Mouse (Mus musculus): ENCODE data around the gene Vps37d. TPM values are rescaled to one million over a fixed set of nuclear protein-coding genes. Genes with fewer than 3 reads are reported as not detected.

The Vps37d gene
- 1 to 10 TPM in 1 of 2 experiments, under 1 TPM in 1; 0.95 to 1.6 TPM for total RNA-seq (2021)

DNA sequence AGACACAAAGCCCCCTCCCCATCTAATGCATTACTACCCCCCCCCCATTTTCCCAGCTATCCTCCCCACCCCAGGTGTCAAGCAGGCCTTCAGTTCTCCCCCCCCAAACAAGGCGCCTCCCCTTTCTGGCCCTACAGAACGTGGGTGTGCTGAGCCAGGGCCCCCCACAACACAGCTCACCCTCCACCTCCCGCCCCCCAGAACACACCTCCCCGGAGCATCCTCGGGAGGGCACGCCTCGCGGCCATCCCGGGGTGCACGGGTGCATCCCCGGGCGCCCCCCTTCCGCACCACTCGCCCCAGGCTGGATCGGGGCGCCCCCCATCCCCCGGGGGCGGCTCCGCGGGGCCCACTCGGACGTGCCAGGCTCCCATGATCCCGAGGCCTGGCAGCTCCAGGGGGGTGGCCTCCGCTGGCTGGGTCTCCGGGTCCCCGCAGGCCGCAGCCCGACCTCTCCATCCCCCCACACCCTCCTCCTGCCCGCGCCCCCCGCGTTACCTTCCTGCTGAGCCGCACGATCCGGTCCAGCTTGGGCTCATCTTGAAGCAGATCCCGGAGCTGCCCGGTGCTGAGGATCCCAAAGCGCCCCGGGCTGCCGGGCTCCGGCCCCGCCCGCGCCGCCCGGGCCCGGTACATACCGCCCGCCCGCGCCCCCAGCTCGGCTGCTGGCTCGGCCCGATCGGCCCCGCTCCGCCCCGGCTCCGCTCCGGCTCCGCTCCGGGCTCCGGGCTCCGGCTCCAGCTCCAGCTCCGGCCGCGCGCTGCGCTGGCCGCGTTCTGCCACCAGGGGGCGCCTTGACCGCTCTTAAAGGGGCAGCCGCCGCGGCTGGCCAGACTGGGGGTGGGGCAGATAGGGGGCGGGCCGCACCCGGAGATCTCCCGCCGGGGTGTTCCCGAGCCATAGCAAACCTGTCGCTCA lies at the start of gene Vps37d:
Gene Vps37d (minus strand): TSS at position 703 of the 918 bp plus-strand sequence.
- intact Hi-C loops (cut with DNase I), result loop anchor here (2.0 kb wide), 1 partner anchor 67 kb away; no protein-coding TSS in a partner anchor

DNA sequence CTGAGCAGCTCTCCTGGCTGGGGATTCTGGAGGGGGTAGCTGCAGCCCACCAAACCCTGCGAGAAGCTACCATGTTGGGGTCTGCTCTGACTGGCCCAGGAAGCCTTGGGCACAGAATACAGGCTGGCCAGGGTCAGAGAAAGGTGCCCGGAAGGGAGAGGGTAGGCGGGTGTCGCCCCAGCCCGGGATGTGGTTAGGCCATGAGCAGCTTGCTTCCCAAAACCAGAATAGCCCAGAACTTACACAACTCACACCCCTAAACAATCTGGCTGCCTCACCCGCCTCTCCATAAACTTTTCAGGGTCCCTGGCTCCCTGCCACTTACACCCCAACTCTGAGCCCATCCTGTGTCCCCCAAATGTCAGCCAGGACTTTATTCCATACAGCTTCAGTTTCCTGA lies 49.6 kb upstream of the Vps37d start:
- intact Hi-C loops (cut with DNase I), result no loop called here

More for the DNA sequence above, at the start of gene Vps37d:
- peak; percentile 97 to 98 for DNase-seq

DNA sequence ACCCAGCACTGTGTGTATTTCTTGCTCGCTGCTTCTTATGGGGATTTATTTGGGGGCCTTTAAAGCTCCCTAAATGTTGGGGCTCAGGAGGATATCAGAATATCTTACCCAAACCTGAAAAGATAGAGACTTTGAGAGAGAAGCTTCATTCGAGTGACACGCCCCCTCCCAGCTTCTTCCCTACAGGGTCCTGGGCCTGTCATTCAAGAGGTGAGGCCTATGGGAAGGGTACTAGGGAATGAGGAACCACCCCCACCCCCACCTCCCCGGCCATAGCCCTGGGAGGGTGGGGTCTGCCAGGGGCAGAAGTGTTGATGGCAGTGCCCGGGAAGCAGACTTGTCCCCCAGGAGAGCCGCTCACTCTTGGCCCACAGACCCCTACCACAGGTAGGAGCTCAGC lies 48.1 kb upstream of the Vps37d start:
- intact Hi-C loops (cut with DNase I), result no loop called here

More for the DNA sequence above, 49.6 kb upstream of the Vps37d start:
- DNase-seq, result no peak

DNA sequence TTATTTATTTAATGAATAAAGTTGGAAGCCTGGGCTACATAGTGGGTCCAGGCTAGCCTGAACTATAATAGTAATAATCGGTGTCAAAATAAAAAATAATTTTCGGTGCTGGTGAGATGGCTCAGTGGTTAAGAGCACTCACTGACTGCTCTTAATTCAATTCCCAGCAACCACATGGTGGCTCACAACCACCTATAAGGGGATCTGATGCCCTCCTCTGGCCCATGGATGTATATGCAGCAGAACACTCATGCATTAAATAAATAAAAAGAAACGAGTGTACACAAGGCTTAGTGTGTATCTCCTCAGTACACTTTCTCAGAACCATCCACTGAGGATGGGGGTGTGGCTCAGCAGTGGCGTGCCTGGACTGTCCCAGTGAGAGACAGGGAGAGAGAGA lies 42.7 kb upstream of the Vps37d start:
- no peak for DNase-seq
- intact Hi-C loops (cut with DNase I), result no loop called here

More for the DNA sequence above, 48.1 kb upstream of the Vps37d start:
- DNase-seq, result no peak

DNA sequence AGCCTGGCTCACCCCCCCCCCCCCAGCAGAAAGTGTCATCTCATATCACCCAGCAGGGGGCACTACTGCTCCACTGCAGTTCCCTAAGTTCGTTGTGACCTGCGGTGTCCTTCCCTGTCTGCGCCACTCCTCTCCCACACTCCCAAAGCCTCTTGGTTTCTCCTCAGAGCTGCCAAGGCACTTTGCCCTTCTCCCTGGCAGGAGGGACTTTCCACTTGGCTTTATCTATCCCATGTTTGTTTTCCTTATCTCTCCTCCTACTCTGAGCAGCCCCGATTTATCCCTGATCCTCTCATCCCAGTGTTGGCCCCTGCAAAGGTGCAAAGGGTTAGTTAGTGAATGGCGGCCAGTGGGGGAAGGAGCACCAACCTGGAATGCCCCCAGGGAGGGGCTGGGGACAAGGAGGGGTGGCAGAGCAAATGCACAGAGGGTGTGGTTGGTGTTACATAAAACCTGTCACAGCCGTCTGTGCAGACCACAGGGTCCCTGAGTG lies 40.6 kb upstream of the Vps37d start:
- intact Hi-C loops (cut with DNase I), result loop anchor here (1.0 to 2.0 kb wide), 3 partner anchors 48 to 168 kb away; no protein-coding TSS in a partner anchor

DNA sequence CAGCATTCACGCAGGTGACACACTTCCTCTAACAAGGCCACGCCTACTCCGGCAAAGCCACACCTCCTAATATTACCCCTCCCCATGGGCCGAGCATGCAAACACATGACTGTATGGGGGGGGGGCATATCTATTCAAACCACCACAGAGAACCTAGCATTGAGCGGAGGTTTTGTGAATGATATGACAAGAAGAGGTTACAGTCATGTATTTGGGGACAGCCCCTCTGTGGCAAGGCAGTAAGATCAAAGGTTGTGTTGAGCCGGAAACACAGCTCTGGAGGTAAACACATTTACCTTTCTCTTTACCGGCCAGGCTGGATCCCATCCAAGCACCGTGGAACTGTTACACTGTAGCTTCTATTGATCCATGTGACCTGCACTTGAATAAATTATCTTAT lies 37.2 kb upstream of the Vps37d start:
- intact Hi-C loops (cut with DNase I), result no loop called here

More for the DNA sequence above, 40.6 kb upstream of the Vps37d start:
- DNase-seq, result peak; percentile 68 to 74

DNA sequence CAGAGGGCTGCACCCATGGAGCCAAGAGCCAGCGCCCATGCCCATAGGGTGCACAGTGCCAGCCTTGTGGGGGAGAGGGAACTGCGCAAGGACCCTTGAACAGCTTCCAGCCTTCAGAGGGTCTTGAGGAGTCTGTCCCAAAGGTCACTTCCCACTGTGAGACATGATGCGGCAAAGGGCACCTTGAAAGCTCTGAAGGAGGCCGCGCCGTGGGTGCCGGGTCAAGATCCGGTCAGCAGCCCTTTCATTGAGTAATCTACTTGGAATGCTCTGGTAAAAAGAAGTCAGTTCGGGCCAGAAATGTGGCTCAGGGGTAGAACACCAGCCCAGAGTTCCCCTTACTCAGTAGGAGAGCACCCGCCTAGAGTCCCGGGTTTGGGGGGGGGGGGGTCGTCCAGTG lies 35.7 kb upstream of the Vps37d start:
- intact Hi-C loops (cut with DNase I), result no loop called here
- no peak for DNase-seq

More for the DNA sequence above, 37.2 kb upstream of the Vps37d start:
- DNase-seq, result no peak

DNA sequence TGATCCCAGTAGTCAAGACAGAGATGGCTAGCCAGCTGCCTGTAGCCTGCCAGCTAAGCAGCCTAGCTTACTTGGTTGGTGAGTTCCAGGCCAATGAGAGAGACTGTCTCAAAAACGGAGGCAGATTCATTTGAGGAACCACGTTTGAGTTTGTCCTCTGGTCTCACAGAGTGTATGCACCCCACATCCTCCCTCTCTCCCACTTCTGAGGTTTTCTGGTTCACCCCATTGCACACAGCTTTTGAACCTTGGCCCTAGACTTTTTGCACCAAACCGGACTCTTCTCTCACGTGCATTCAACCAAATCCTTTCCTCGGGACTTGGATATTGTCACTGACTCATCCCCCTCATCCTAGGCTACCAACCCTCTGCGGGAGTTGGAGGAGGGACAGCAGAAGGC lies 31.9 kb upstream of the Vps37d start:
- intact Hi-C loops (cut with DNase I), result no loop called here
- no peak for DNase-seq

DNA sequence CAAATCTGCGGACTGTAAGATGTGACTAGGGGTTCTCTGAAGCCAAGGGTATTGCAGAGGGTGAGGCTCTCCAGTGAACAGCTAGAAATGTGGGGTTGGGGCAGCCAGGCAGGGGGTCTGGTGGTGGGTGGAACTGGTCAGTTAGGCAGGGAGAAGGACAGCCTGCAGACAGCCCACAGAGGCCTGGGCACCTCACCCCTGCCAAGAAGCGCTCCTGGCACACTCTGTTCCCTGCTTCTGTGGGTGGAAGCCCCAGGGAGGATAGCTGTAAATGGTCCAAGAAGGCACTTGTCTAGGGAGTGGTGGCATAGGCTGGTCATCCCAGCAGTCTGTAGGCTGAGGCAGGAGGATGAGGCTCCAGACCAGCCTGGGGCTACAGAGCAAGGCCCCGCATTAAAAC lies 31.4 kb upstream of the Vps37d start:
- intact Hi-C loops (cut with DNase I), result no loop called here
- DNase-seq, result no peak

DNA sequence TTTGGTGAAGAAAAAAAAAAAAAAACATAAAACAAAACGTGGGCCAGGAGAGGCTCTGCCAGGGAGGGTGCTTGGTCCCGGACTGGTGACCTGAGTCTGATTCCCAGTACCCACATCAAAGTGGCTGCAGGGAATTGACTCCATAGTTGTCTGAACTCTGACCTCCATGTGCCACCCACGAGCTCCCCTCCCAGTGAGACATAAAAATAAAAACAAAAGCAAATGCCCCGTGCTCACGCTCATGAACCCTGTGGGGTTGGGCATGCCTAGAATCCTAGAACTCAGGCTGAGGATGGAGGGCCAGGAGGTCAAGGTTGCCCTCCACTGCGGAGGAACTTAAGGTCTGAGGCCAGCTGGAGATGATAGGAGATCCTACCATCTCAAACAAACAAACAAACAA lies 31.0 kb upstream of the Vps37d start:
- intact Hi-C loops (cut with DNase I), result no loop called here
- DNase-seq, result no peak

DNA sequence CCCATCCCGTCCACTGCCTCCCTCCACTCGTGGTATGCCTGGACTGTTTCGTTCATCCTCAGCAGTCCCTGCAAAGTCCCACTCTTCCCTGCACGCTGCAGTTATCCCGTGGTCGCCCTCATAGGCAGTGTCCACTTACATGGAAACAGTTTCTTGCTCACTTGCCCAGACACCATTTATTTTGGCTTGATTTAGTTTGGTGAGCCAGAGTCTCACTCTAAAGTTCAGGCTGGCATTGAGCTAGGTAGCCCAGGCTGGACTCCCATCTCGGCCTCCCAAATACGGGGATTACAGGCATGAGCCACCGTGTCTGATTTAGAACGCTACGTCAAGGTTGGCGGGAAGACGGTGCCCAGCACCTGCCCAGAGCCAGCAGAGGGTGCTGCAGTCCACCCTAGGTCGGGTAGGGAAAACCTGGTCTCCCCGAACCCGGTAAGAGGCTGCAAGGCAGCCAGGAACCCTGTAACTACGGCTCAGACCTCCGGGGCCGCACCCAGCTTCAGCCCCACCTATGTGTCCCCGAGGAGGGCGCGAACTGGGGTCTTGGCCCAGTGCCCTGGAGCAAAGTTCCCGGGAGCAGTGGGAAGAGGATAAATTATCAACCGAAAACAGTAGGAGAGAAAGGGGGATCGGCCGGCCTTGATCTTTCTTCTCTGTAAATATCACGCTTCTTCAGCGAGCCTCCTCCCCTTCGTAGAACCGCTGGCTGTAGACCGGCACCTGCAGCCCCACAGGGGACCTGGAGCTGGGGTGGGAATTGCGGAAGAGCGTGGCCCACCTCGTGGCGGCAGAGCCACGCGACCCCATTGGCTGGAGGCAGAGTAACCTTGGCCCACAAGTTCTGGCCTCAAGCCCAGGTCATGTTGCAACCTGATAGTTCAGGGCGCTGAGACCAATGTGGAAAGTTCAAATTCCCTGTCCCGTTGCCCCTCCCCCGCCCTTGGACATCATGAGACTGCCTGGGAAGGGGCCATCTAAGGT lies 29.7 kb upstream of the Vps37d start:
- DNase-seq, result peak; percentile 67 to 79

DNA sequence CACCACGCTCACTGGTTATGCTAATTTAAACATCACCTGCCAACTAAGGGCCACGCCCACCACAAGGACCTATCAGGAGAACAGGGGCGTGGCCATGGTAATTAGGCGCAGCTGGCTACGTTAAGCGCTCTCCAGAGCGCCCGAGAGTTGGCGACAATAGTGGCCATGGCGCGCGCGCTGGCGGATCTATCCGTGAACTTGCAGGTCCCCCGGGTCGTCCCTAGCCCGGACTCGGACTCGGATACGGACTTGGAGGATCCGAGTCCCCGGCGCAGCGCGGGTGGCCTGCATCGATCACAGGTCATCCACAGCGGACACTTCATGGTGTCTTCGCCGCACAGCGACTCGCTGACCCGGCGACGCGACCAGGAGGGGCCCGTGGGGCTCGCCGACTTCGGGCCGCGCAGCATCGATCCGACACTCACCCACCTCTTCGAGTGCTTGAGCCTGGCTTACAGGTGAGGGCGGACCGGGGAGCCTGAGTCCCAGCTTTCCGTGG lies 28.7 kb upstream of the Vps37d start:
- intact Hi-C loops (cut with DNase I), result no loop called here
- DNase-seq, result peak; percentile 76 to 77

More for the DNA sequence above, 29.7 kb upstream of the Vps37d start:
- intact Hi-C loops (cut with DNase I), result no loop called here

DNA sequence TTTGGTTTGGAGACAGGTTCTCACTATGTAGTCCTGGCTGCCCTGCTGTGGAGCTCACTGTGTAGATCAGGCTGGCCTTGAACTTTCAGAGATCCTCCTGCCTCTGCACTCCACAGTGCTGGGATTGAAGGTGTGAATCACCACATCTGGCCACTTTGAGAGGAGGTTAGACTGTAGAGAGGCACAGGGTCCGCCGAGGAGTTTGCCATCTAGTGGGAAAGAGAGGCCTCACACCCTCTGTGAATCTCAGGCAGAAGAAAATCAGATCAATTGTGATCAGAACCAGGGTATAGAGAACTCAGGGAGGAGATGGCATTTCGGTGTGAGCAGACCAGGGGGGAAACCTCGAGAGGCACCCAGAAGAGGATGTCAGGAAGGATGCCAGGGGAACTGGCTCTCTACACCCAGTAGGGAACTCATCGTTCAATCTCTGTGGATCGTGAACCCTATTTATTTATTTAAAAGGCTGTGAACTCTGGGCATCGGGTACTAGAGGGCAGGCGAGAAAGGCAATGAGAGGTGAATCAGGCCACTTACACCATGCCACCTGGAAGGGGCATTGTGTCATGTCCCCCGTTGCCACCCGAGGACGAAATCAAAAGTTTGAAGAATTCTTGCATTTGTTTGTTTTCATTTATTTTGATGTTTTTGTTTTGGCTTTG lies 26.1 kb upstream of the Vps37d start:
- no peak for DNase-seq
- intact Hi-C loops (cut with DNase I), result loop anchor here (5.0 kb wide), 1 partner anchor 87 kb away; no protein-coding TSS in a partner anchor

DNA sequence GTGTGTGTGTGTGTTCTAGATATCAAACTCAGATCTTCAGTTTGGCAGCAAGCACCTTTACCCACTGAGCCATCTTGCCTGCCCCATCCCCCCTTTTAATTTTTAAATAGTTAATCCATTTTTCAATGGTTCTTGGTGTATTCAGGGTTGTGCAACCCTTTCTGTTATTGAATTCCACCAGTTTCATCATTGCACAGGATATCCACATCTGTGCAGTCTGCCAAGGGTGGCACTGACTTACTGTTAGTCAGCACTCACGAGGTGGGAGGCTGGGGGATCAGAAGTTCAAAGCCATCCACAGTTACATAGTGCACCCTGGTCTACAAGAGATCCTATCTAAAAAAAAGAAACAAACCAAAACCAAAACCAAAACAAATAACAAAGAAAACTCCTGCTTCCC lies 22.9 kb upstream of the Vps37d start:
- DNase-seq, result no peak
- intact Hi-C loops (cut with DNase I), result loop anchor here (5.0 kb wide), 1 partner anchor 84 kb away; no protein-coding TSS in a partner anchor

DNA sequence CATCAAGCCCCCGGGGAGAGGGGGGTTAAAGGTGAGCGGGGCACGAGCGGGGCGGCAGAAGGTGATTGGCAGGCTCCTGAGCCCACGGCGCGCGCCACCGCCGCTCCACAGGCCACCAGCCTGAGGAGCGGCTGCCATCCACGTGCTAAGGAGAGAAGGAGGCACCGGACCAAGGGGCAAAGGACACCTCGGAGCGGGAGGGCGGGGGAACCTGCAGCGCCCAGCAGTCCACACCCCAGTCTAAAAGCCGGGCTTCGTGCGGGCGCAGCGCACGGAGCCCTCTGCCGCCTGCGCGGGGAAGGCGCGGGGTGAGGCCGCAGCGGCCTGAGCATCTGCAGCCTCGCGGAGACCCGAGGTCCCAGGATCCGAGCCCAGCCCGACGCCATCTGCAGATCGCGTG lies 11.6 kb upstream of the Vps37d start, which contains the start of gene Mlxipl:
Gene Mlxipl (plus strand): TSS at position 238 of the 400 bp plus-strand sequence.
- intact Hi-C loops (cut with DNase I), result no loop called here
- no peak for DNase-seq

DNA sequence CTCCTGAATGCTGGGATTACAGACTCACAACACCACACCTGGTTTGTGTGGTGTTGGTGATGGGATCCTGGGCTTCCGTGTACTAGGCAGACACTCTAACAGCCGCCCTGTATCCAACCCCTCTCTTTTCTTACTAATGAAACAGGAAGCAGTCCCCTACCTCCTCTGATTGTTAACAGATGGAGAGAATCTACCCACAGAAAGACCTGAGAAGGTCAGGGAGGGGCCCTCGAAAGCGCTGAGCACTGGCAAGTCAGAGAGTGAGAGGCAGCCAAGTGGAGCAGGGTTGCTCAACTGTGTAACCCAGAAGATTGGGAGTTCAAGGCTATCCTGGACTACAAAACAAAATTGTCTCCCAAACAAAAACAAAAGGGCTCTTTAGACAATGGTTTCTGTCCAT lies 8.8 kb upstream of the Vps37d start:
- intact Hi-C loops (cut with DNase I), result no loop called here
- no peak for DNase-seq

DNA sequence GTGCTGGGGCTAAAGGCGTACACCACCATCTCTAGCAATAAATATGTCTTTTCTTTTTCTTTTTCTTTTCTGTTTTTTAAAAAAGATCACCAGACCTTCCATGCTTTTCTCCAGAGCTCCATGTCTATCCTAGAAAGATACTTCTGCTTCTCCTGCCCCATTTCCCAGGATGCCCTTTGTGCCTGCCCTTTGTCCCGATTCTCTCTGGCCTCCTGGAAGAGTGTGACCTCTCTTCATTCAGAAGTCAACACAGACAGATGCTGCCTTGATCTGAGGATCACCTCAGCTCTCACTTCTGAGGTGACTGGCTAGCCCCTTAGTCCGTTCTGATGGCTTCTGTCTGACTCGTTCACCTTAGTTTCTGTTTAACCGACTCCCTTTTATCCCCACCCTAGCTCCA lies 2.5 kb upstream of the Vps37d start:
- intact Hi-C loops (cut with DNase I), result no loop called here
- DNase-seq, result no peak

DNA sequence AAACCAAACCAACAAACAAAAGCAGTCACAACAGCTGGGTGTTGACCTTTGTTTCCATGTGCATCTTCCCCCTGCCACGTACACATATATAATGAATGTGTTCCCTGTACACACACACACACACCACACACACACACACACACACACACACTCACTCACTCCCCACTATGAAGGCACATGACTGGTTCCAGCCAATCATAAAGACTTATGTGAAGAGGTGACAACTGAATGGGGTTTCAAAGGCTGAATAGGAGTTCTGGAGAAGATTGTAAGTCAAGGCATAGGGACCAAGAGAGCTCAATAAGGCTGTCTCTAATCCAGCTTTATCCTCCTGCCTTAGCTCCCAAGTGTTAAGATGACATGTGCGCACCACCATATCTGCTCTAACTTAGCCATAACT lies 1.5 kb upstream of the Vps37d start:
- intact Hi-C loops (cut with DNase I), result loop anchor here (2.0 kb wide), 1 partner anchor 69 kb away; no protein-coding TSS in a partner anchor
- DNase-seq, result no peak

DNA sequence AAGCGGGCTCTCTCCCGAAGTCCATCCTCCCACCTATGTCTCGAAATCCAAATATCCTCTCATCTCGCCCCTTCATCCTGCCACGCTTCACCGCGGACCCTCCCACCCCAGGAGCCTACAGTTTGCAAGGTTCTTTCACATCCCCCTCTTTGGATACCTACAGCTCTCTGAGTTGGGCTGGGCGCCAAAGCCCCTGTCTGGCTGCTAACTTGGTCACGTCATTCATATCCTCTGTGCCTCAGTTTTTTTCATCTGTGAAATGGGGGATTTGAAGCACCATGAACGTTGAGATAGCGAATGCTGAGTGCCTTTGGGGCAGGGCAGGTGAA lies 380 bp upstream of the Vps37d start:
- no peak for DNase-seq
- intact Hi-C loops (cut with DNase I), result loop anchor here (2.0 kb wide), 1 partner anchor 68 kb away; no protein-coding TSS in a partner anchor

Measured in heart, postnatal 36 days (tissue).